Mouse (Mus musculus): ENCODE measurements around the gene Fbxo2. TPM values are rescaled to one million over a fixed set of nuclear protein-coding genes. Genes with fewer than 3 reads are reported as not detected.
"Not testable (repeated sequence)": the region's sequence is repeated elsewhere in the genome, so short reads cannot be mapped to it uniquely, and the experiment has no call there.

The Fbxo2 gene
- polyA plus RNA-seq, 1 experiment from 2014 or later: 19.0 TPM

GRCm38 (mm10) chr4:148182363-148182762 is 21.9 kb downstream of the Fbxo2 start:
- H3K4me1 ChIP-seq: peaks cover 12% of the 10 kb centered on the region
- H3K4me3 ChIP-seq (replicated peaks): no peak overlapping the region
- no peaks in the 10 kb centered on the region for H3K36me3 ChIP-seq
- H3K27me3 ChIP-seq (replicated peaks): no peaks in the 10 kb centered on the region
- ATAC-seq (ENCODE audit: low FRiP score): peak; percentile 39; the same call in 1 of the 2 replicates
- peak overlapping the region; percentile 10; the same call in 1 of the 2 replicates for H3K27ac ChIP-seq (replicated peaks)
- no peaks in the 10 kb centered on the region for H3K9me3 ChIP-seq (replicated peaks)
- no peak overlapping the region for H3K9ac ChIP-seq (replicated peaks)
- no peak overlapping the region for H3K4me2 ChIP-seq
- WGBS: 32% methylated on average over 8 of the region's 8 CpGs

DNA sequence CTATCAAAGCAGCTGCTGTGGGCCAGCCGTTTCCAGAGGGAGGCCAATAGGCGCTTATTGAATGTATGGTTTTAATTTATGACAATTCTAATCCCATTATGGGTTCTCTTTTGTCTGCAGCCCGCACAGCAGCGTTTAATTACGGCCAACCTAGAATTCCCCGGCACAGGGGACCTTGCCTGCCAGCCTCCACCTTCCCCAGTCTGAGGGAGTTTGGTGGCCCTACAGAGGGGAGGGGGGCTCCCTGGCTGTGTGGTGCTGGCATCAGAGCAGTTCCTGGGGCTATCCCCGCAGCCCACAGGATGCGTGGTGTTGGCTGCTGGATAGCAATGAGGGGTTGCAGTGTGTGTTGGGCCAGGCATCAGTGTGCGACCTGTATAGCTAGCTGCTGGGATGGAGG is 24.1 kb downstream of the Fbxo2 start:
- H3K9ac ChIP-seq (replicated peaks): no peak overlapping the region
- peaks cover 12% of the 10 kb centered on the region for H3K4me1 ChIP-seq
- H3K36me3 ChIP-seq: no peaks in the 10 kb centered on the region
- WGBS: 28% methylated on average over 9 of the region's 9 CpGs
- no peaks in the 10 kb centered on the region for H3K9me3 ChIP-seq (replicated peaks)
- ATAC-seq (ENCODE audit: low FRiP score): no peak
- no peak overlapping the region for H3K4me2 ChIP-seq
- peaks cover 2% of the 10 kb centered on the region; the same call in 1 of the 2 replicates for H3K27me3 ChIP-seq (replicated peaks)
- H3K4me3 ChIP-seq (replicated peaks): no peak overlapping the region
- no peak overlapping the region for H3K27ac ChIP-seq (replicated peaks)

DNA sequence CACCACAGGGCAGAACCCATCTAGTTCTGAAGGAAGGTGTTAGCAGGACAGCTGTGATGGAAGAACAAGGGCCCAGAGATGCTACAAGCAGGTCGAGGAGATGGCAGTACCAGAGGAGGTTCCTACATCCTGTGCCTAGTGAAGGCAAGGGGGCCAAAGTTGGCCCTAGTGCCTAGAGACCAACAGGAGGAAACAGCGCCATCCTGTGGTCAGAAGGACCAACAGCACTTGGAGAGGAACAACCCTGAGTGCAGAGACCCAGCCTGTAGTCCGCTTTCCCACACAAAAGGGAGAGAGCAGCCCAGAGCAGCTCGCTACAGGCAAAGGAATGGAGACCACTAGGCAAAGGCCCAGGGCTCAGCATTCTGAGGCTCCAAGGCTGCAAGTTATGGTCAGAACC is 25.4 kb downstream of the Fbxo2 start:
- no peak overlapping the region for H3K4me2 ChIP-seq
- no peaks in the 10 kb centered on the region for H3K9me3 ChIP-seq (replicated peaks)
- no peak for ATAC-seq (ENCODE audit: low FRiP score)
- H3K4me3 ChIP-seq (replicated peaks): no peak overlapping the region
- H3K4me1 ChIP-seq: peaks cover 12% of the 10 kb centered on the region
- H3K27me3 ChIP-seq (replicated peaks): peaks cover 5% of the 10 kb centered on the region; the same call in 1 of the 2 replicates
- H3K27ac ChIP-seq (replicated peaks): no peak overlapping the region
- no peaks in the 10 kb centered on the region for H3K36me3 ChIP-seq
- no peak overlapping the region for H3K9ac ChIP-seq (replicated peaks)
- 72% methylated on average over 4 of the region's 4 CpGs for WGBS

DNA sequence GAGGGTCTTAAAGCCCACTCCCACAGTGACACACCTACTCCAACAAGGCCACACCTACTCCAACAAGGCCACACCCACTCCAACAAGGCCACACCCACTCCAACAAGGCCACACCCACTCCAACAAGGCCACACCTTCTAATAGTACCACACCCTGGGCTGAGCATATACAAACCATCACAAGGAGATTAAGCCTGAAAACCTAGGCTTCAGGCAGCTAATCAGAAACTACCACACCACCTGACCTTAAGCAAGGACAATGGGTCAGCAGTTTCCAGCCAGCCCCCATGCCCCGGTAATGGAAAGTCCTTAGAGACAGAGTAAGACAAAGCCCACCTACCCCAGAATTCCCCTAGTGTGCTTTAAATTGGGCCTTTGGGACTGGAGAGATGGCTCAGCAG is 28.3 kb downstream of the Fbxo2 start:
- not testable (repeated sequence) for H3K4me3 ChIP-seq (replicated peaks); H3K27me3 ChIP-seq (replicated peaks); H3K9ac ChIP-seq (replicated peaks); H3K4me2 ChIP-seq; ATAC-seq (ENCODE audit: low FRiP score); H3K9me3 ChIP-seq (replicated peaks); H3K36me3 ChIP-seq; H3K27ac ChIP-seq (replicated peaks)
- peaks cover 16% of the 10 kb centered on the region for H3K4me1 ChIP-seq
- 97% methylated on average over 1 of the region's 1 CpGs for WGBS

DNA sequence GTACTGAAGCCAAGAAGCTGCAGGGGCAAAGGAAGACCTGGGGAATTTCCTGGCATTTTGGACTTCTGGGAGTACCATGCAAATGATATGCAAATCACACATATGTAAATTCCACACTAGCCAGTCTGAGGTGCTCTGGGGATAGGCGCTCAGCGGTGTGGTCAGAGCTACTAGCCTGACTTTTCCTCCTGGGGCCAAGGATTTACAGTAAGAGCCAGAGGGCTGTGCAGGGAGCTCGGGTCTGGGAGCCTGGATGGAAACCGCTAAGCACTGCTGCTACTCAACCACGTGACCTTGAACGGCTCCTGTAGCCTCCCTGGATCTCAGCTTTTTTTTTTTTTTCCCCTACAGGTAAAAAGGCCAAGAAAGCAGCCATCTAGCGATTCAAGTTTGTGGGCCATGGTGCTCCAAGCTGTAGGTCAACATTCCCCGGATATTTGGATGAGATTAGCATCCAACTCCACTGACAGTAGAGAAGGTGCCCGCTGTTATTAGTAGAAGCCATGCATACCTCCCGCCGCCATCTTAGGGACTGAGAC is 32.4 kb downstream of the Fbxo2 start:
- no peak overlapping the region for H3K4me2 ChIP-seq
- peaks cover 9% of the 10 kb centered on the region for H3K27me3 ChIP-seq (replicated peaks)
- no peaks in the 10 kb centered on the region for H3K9me3 ChIP-seq (replicated peaks)
- ATAC-seq (ENCODE audit: low FRiP score): peak; percentile 45; the same call in 1 of the 2 replicates
- 36% methylated on average over 11 of the region's 11 CpGs for WGBS
- no peaks in the 10 kb centered on the region for H3K36me3 ChIP-seq
- H3K9ac ChIP-seq (replicated peaks): no peak overlapping the region
- no peak overlapping the region for H3K4me3 ChIP-seq (replicated peaks)
- H3K4me1 ChIP-seq: peaks cover 8% of the 10 kb centered on the region
- H3K27ac ChIP-seq (replicated peaks): no peak overlapping the region

- Histone ChIP-seq H3K4me3 (replicated peaks) (no peak overlapping the region), H3K9me3 (replicated peaks) (no peaks in the 10 kb centered on the region), H3K4me2 (no peak overlapping the region), H3K9ac (replicated peaks) (no peak overlapping the region), H3K27ac (replicated peaks) (no peak overlapping the region), H3K27me3 (replicated peaks) (peaks cover 9% of the 10 kb centered on the region), H3K4me1 (peaks cover 16% of the 10 kb centered on the region), H3K36me3 (no peaks in the 10 kb centered on the region)
- no peak for ATAC-seq (ENCODE audit: low FRiP score)
Measured at GRCm38 (mm10) chr4:148194400-148194799, 34.0 kb downstream of the Fbxo2 start.

GRCm38 (mm10) chr4:148198721-148199120 is 38.3 kb downstream of the Fbxo2 start:
- Histone ChIP-seq H3K9me3 (replicated peaks) (no peaks in the 10 kb centered on the region), H3K27me3 (replicated peaks) (peaks cover 4% of the 10 kb centered on the region; the same call in 1 of the 2 replicates), H3K4me3 (replicated peaks) (no peak overlapping the region), H3K36me3 (no peaks in the 10 kb centered on the region), H3K4me2 (0 out of 2 replicates have a peak overlapping the region, but pooled peaks have one; percentile 5), H3K9ac (replicated peaks) (no peak overlapping the region), H3K4me1 (peaks cover 8% of the 10 kb centered on the region), H3K27ac (replicated peaks) (no peak overlapping the region)
- no peak for ATAC-seq (ENCODE audit: low FRiP score)
- 12% methylated on average over 10 of the region's 10 CpGs for WGBS

DNA sequence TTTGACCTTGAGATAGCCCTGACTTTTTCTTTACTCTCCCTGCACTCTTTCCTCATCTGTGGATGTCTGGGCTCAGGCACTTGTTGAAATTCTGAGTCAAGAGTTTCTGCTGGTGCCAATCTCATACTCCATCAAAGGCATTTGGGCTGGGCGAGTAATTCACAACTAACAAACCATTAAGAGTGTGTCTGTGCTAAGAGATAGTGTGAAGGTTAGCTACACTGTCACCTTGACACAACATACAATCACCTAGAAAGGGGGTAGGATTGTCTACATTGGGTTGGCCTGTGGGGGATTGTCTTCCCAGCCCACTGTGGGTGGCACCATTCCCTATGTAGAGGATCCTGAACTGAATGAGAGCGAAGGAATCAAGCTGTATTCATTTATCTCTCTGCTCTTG is 43.1 kb downstream of the Fbxo2 start:
- no peak overlapping the region for H3K4me2 ChIP-seq
- peaks cover 19% of the 10 kb centered on the region for H3K4me1 ChIP-seq
- H3K4me3 ChIP-seq (replicated peaks): no peak overlapping the region
- ATAC-seq (ENCODE audit: low FRiP score): no peak
- no peak overlapping the region for H3K9ac ChIP-seq (replicated peaks)
- no peak overlapping the region for H3K27ac ChIP-seq (replicated peaks)
- H3K36me3 ChIP-seq: no peaks in the 10 kb centered on the region
- H3K9me3 ChIP-seq (replicated peaks): no peaks in the 10 kb centered on the region
- 93% methylated on average over 2 of the region's 2 CpGs for WGBS
- no peaks in the 10 kb centered on the region for H3K27me3 ChIP-seq (replicated peaks)

DNA sequence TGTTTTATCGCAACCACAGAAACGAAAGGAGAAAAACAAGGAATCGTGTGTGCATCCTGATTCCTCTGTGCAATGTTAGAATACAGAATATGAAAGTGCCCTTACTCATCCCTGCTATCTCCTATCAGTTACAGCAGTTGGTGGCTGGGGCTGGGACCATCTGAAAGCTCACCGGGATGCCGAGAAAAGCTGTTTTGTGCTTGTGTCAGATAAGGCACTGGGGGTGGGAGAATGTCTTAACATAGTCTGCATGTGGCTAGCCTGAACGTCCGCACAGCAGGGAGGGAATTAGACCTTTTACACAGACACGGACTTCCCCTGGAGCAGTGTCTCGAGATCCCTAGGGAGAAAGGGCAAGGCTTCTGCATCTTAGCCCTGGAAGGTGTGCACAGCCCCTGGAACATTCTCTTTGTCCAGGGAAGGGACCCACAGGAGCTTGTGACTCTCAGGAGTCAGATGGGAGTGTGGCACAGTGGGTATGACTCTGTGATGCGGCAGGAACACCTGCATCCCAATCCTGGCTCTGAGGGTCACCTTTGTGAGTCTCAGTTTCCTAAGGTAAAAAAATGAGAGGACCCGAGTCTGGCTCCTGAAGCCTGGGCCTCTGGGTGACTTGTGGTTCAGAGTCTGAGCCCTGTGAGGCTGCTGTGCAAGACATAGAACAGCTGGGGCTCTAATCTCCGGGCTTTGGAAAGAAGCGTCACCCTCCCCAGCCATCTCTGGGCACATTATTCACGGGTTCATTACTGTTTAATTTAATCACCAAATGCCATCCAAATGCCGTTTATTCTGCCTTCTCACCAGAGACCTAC is 43.8 kb downstream of the Fbxo2 start:
- peaks cover 13% of the 10 kb centered on the region for H3K4me1 ChIP-seq
- no peak overlapping the region for H3K4me3 ChIP-seq (replicated peaks)
- H3K9me3 ChIP-seq (replicated peaks): no peaks in the 10 kb centered on the region
- no peaks in the 10 kb centered on the region for H3K36me3 ChIP-seq
- no peaks in the 10 kb centered on the region for H3K27me3 ChIP-seq (replicated peaks)
- H3K9ac ChIP-seq (replicated peaks): no peak overlapping the region
- H3K27ac ChIP-seq (replicated peaks): no peak overlapping the region
- H3K4me2 ChIP-seq: no peak overlapping the region
- ATAC-seq (ENCODE audit: low FRiP score): no peak; the same call in 1 of the 2 replicates
- 51% methylated on average over 15 of the region's 15 CpGs for WGBS

- ATAC-seq (ENCODE audit: low FRiP score): no peak
- H3K9me3 ChIP-seq (replicated peaks): no peaks in the 10 kb centered on the region
- H3K4me3 ChIP-seq (replicated peaks): no peak overlapping the region
- no peaks in the 10 kb centered on the region for H3K27me3 ChIP-seq (replicated peaks)
- 33% methylated on average over 6 of the region's 6 CpGs for WGBS
- H3K9ac ChIP-seq (replicated peaks): no peak overlapping the region
- peaks cover 13% of the 10 kb centered on the region for H3K4me1 ChIP-seq
- H3K4me2 ChIP-seq: no peak overlapping the region
- H3K36me3 ChIP-seq: no peaks in the 10 kb centered on the region
- H3K27ac ChIP-seq (replicated peaks): 0 out of 2 replicates have a peak overlapping the region, but pooled peaks have one; percentile 33
Measured at GRCm38 (mm10) chr4:148204873-148205232, 44.4 kb downstream of the Fbxo2 start.

- WGBS: 65% methylated on average over 5 of the region's 5 CpGs
- Histone ChIP-seq H3K9me3 (replicated peaks) (no peaks in the 10 kb centered on the region), H3K27ac (replicated peaks) (no peak overlapping the region), H3K4me3 (replicated peaks) (no peak overlapping the region), H3K36me3 (no peaks in the 10 kb centered on the region), H3K4me2 (no peak overlapping the region), H3K27me3 (replicated peaks) (0 out of 2 replicates have a peak, but pooled peaks cover 3% of the 10 kb centered on the region), H3K9ac (replicated peaks) (no peak overlapping the region), H3K4me1 (peaks cover 21% of the 10 kb centered on the region)
- no peak for ATAC-seq (ENCODE audit: low FRiP score)
Measured at GRCm38 (mm10) chr4:148214460-148215136, 54.2 kb downstream of the Fbxo2 start.
